Mouse (Mus musculus) fat pad, adult 2 months (tissue): Measurements from ENCODE around the gene Cog7.

ENCODE experiments used
- DNase-seq: peaks from one replicate; pipeline ENCODE4 v3.0.0-alpha.2; 2011; ENCODE audit warnings: low read depth, low spot score; ENCODE audit errors: extremely low read depth

Gene Cog7

GRCm38 (mm10) chr7:121899940-121900339 is 81.6 kb downstream of the Cog7 start:
- no peak for DNase-seq

GRCm38 (mm10) chr7:121899311-121899710 is 82.2 kb downstream of the Cog7 start:
- no peak for DNase-seq

GRCm38 (mm10) chr7:121896689-121897088 is 84.8 kb downstream of the Cog7 start:
- DNase-seq, result no peak

GRCm38 (mm10) chr7:121890636-121891360 is 90.7 kb downstream of the Cog7 start:
- DNase-seq, result peak; percentile 87

GRCm38 (mm10) chr7:121880246-121880645 is 101.3 kb downstream of the Cog7 start:
- no peak for DNase-seq

- DNase-seq, result no peak
These were observed 106.7 kb downstream of the Cog7 start for GRCm38 (mm10) chr7:121874784-121875183.

- DNase-seq, result no peak
These were observed 107.5 kb downstream of the Cog7 start for GRCm38 (mm10) chr7:121873998-121874397.

- DNase-seq, result no peak
These were observed 109.9 kb downstream of the Cog7 start for GRCm38 (mm10) chr7:121871631-121872030.

- DNase-seq, result no peak
These were observed 116.5 kb downstream of the Cog7 start, which contains the start of gene Scnn1b for GRCm38 (mm10) chr7:121864858-121865585. Scnn1b (plus strand) TSS chr7:121865038.

GRCm38 (mm10) chr7:121858939-121859338 is 122.6 kb downstream of the Cog7 start:
- DNase-seq, result no peak

GRCm38 (mm10) chr7:121857177-121857884 is 124.2 kb downstream of the Cog7 start:
- DNase-seq, result no peak

- DNase-seq, result no peak
These were observed 132.9 kb downstream of the Cog7 start for GRCm38 (mm10) chr7:121848537-121849168.

- peak; percentile 56 for DNase-seq
These were observed 135.5 kb downstream of the Cog7 start for GRCm38 (mm10) chr7:121845964-121846363.

GRCm38 (mm10) chr7:121842234-121842633 is 139.3 kb downstream of the Cog7 start:
- no peak for DNase-seq

- DNase-seq, result peak; percentile 80
These were observed 140.7 kb downstream of the Cog7 start for GRCm38 (mm10) chr7:121840810-121841209.

GRCm38 (mm10) chr7:121836827-121837226 is 144.7 kb downstream of the Cog7 start:
- DNase-seq, result no peak

- no peak for DNase-seq
These were observed 146.1 kb downstream of the Cog7 start for GRCm38 (mm10) chr7:121835392-121835791.
